Mouse (Mus musculus): Measurements from ENCODE around the gene Pitpnc1. TPM values are rescaled to one million over a fixed set of nuclear protein-coding genes. Genes with fewer than 3 reads are reported as not detected.

The Pitpnc1 gene
- polyA plus RNA-seq, 1 experiment from 2014 or later, result 7.3 TPM

- in situ Hi-C loops (cut with MboI; ENCODE audit: low pct_unique_long_range_greater_than_20kb), result loop anchor here (5.0 kb wide), 1 partner anchor 257 kb away; the partner anchor contains the start of gene Pitpnc1
- ChIA-PET CTCF (interaction anchor here (0.9 kb wide), 1 partner anchor 255 kb away, joined by 4 read pairs; no protein-coding TSS in a partner anchor), POLR2A (no interaction called here)
- no peak for ATAC-seq
- no peaks in the 10 kb centered on the region for H3K27me3 ChIP-seq
- no peak for TF ChIP-seq CTCF (IDR thresholded peaks at IDR 0.05)
- no peak for DNase-seq (ENCODE audit: low read depth, low spot score)
Observed at GRCm38 (mm10) chr11:107215111-107215510, 255.4 kb downstream of the Pitpnc1 start.

GRCm38 (mm10) chr11:107213745-107214144 is 256.8 kb downstream of the Pitpnc1 start:
- TF ChIP-seq CTCF (IDR thresholded peaks at IDR 0.05), result peak; percentile 38
- ChIA-PET CTCF (interaction anchor here (0.9 kb wide), 1 partner anchor 258 kb away, joined by 3 read pairs; no protein-coding TSS in a partner anchor), POLR2A (no interaction called here)
- DNase-seq (ENCODE audit: low read depth, low spot score), result peak; percentile 22
- in situ Hi-C loops (cut with MboI; ENCODE audit: low pct_unique_long_range_greater_than_20kb), result no loop called here
- H3K27me3 ChIP-seq, result no peaks in the 10 kb centered on the region
- no peak for ATAC-seq

GRCm38 (mm10) chr11:107209818-107210217 is 260.7 kb downstream of the Pitpnc1 start:
- POLR2A ChIA-PET, result interaction anchor here (0.6 kb wide), 1 partner anchor 40 kb away, joined by 5 read pairs; no protein-coding TSS in a partner anchor
- no peak for TF ChIP-seq CTCF (IDR thresholded peaks at IDR 0.05)
- no peaks in the 10 kb centered on the region for H3K27me3 ChIP-seq
- in situ Hi-C loops (cut with MboI; ENCODE audit: low pct_unique_long_range_greater_than_20kb), result no loop called here
- DNase-seq (ENCODE audit: low read depth, low spot score), result no peak
- CTCF ChIA-PET, result no interaction called here
- ATAC-seq, result no peak

- no peak for TF ChIP-seq CTCF (IDR thresholded peaks at IDR 0.05)
- POLR2A ChIA-PET, result interaction anchor here (0.7 kb wide), 1 partner anchor 45 kb away, joined by 3 read pairs; no protein-coding TSS in a partner anchor
Observed at GRCm38 (mm10) chr11:107201773-107202172, 268.7 kb downstream of the Pitpnc1 start.

GRCm38 (mm10) chr11:107199281-107199680 is 271.2 kb downstream of the Pitpnc1 start:
- ATAC-seq, result no peak
- no peak for TF ChIP-seq CTCF (IDR thresholded peaks at IDR 0.05)
- DNase-seq (ENCODE audit: low read depth, low spot score), result no peak
- peaks cover 4% of the 10 kb centered on the region for H3K27me3 ChIP-seq
- POLR2A ChIA-PET, result no interaction called here
- in situ Hi-C loops (cut with MboI; ENCODE audit: low pct_unique_long_range_greater_than_20kb), result no loop called here
- CTCF ChIA-PET, result no interaction called here

More at GRCm38 (mm10) chr11:107201773-107202172, 268.7 kb downstream of the Pitpnc1 start:
- DNase-seq (ENCODE audit: low read depth, low spot score), result no peak
- CTCF ChIA-PET, result no interaction called here
- peaks cover 4% of the 10 kb centered on the region for H3K27me3 ChIP-seq
- in situ Hi-C loops (cut with MboI; ENCODE audit: low pct_unique_long_range_greater_than_20kb), result no loop called here
- no peak for ATAC-seq

GRCm38 (mm10) chr11:107195334-107195733 is 275.2 kb downstream of the Pitpnc1 start:
- CTCF ChIA-PET, result no interaction called here
- ATAC-seq, result no peak
- DNase-seq (ENCODE audit: low read depth, low spot score), result no peak
- POLR2A ChIA-PET, result no interaction called here
- TF ChIP-seq CTCF (IDR thresholded peaks at IDR 0.05), result no peak
- in situ Hi-C loops (cut with MboI; ENCODE audit: low pct_unique_long_range_greater_than_20kb), result no loop called here
- no peaks in the 10 kb centered on the region for H3K27me3 ChIP-seq

- DNase-seq (ENCODE audit: low read depth, low spot score) (no peak), ATAC-seq (no peak)
- CTCF ChIA-PET, result no interaction called here
- POLR2A ChIA-PET, result no interaction called here
- no peaks in the 10 kb centered on the region for H3K27me3 ChIP-seq
- in situ Hi-C loops (cut with MboI; ENCODE audit: low pct_unique_long_range_greater_than_20kb), result no loop called here
- TF ChIP-seq CTCF (IDR thresholded peaks at IDR 0.05), result no peak
Observed at GRCm38 (mm10) chr11:107190376-107190775, 280.1 kb downstream of the Pitpnc1 start.

- in situ Hi-C loops (cut with MboI; ENCODE audit: low pct_unique_long_range_greater_than_20kb), result no loop called here
- CTCF ChIA-PET, result interaction anchor here (1.0 kb wide), 1 partner anchor 20 kb away, joined by 4 read pairs; no protein-coding TSS in a partner anchor
- TF ChIP-seq CTCF (IDR thresholded peaks at IDR 0.05), result peak; percentile 99
- peak; percentile 95 for ATAC-seq
- DNase-seq (ENCODE audit: low read depth, low spot score), result peak; percentile 89
- no peaks in the 10 kb centered on the region for H3K27me3 ChIP-seq
- POLR2A ChIA-PET, result interaction anchor here (0.9 kb wide), 1 partner anchor 11 kb away, joined by 3 read pairs; no protein-coding TSS in a partner anchor
Observed at GRCm38 (mm10) chr11:107188565-107189552, 281.6 kb downstream of the Pitpnc1 start, which contains the start of gene Nol11. Gene Nol11, minus strand, starts transcription at chr11:107189381.

GRCm38 (mm10) chr11:107183777-107184176 is 286.7 kb downstream of the Pitpnc1 start:
- H3K27me3 ChIP-seq, result no peaks in the 10 kb centered on the region
- no peak for ATAC-seq
- in situ Hi-C loops (cut with MboI; ENCODE audit: low pct_unique_long_range_greater_than_20kb), result no loop called here
- POLR2A ChIA-PET, result no interaction called here
- DNase-seq (ENCODE audit: low read depth, low spot score), result no peak
- no peak for TF ChIP-seq CTCF (IDR thresholded peaks at IDR 0.05)
- CTCF ChIA-PET, result no interaction called here

- H3K27me3 ChIP-seq, result no peaks in the 10 kb centered on the region
- DNase-seq (ENCODE audit: low read depth, low spot score) (no peak), ATAC-seq (no peak)
- ChIA-PET POLR2A (no interaction called here), CTCF (no interaction called here)
- in situ Hi-C loops (cut with MboI; ENCODE audit: low pct_unique_long_range_greater_than_20kb), result no loop called here
- peak; percentile 27 for TF ChIP-seq CTCF (IDR thresholded peaks at IDR 0.05)
Observed at GRCm38 (mm10) chr11:107161215-107161614, 309.3 kb downstream of the Pitpnc1 start.

- H3K27me3 ChIP-seq, result no peaks in the 10 kb centered on the region
- no peak for DNase-seq (ENCODE audit: low read depth, low spot score)
- no peak for ATAC-seq
- ChIA-PET CTCF (interaction anchor here (0.7 to 1.7 kb wide), 3 partner anchors 21 to 46 kb away, joined by 4 to 6 read pairs (median 4); no protein-coding TSS in a partner anchor), POLR2A (no interaction called here)
- TF ChIP-seq CTCF (IDR thresholded peaks at IDR 0.05), result peak; percentile 77
- in situ Hi-C loops (cut with MboI; ENCODE audit: low pct_unique_long_range_greater_than_20kb), result no loop called here
Observed at GRCm38 (mm10) chr11:107159034-107159433, 311.5 kb downstream of the Pitpnc1 start.

Other genes starting within 250 kb of the Pitpnc1 start
- gene Psmd12, start 8.8 kb upstream of the Pitpnc1 start, polyA plus RNA-seq (2021), result 118 TPM
- 19.6 TPM for gene Helz, start 77.2 kb upstream of the Pitpnc1 start, polyA plus RNA-seq (2021)
- gene Cacng1, start 245.8 kb upstream of the Pitpnc1 start, polyA plus RNA-seq (2021), result 0.05 TPM

Data from Patski (cell line).